Mouse (Mus musculus) heart, adult 18-20 months (tissue): ENCODE data around the gene Bak1. TPM values are rescaled to one million over a fixed set of nuclear protein-coding genes. Genes with fewer than 3 reads are reported as not detected.
A peak's percentile ranks its signal among the peaks of the same experiment; 100 is the strongest.

Experiments used
- DNase-seq, 2 experiments: peaks; one replicate each; pipeline ENCODE4 v3.0.0; 2021 to 2022; ENCODE audit warnings: mixed read lengths in 1 of 2
- long read RNA-seq, 2 experiments: library from polyadenylated mRNA; stranded (forward); transcript quantifications; one replicate each; pipeline ENCODE4 v2.0.0; 2021
- total RNA-seq, 2 experiments: library from RNA; stranded (reverse); gene quantifications; 2 replicates each; pipeline ENCODE4 v1.2.3; 2021

The Bak1 gene
- total RNA-seq: 10 to 100 TPM; 14.9 to 16.4 TPM
- long read RNA-seq, experiment 1, partial matches to known transcripts: 0 of 9 reads
- long read RNA-seq, experiment 1, other reads (novel, unspliced or antisense): 9 of 9 reads
- long read RNA-seq, experiment 2, partial matches to known transcripts: 0 of 2 reads
- long read RNA-seq, experiment 2, other reads (novel, unspliced or antisense): 2 of 2 reads

DNA sequence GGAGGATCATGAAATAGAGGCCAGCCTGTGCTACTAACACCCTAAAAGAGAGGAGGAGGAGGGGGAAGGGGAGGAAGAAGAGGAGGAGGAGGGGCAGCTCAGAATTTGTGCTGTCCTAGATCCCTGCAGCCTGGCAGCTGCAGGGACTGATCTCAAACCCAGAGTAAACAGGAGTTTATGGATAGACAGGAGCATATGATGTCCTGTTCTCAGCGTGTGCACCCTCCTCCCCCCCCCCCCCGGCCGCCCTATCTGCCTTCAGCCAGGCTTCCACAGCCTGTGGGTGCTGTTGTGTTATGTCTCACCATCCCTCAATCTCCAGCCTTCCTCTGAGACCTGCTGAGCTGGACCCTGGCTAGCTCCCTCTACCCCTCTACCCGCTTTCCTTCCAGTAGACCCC, at the start of gene Bak1:
Bak1 (minus strand) TSS at position 101 of the 400 bp plus-strand sequence.
- DNase-seq: no peak

- DNase-seq: no peak
These were observed 49.7 kb upstream of the Bak1 start for GRCm38 (mm10) chr17:27078499-27078898.

GRCm38 (mm10) chr17:27077920-27078319, 49.1 kb upstream of the Bak1 start:
- DNase-seq: no peak

GRCm38 (mm10) chr17:27077133-27077532, 48.3 kb upstream of the Bak1 start:
- no peak for DNase-seq

DNA sequence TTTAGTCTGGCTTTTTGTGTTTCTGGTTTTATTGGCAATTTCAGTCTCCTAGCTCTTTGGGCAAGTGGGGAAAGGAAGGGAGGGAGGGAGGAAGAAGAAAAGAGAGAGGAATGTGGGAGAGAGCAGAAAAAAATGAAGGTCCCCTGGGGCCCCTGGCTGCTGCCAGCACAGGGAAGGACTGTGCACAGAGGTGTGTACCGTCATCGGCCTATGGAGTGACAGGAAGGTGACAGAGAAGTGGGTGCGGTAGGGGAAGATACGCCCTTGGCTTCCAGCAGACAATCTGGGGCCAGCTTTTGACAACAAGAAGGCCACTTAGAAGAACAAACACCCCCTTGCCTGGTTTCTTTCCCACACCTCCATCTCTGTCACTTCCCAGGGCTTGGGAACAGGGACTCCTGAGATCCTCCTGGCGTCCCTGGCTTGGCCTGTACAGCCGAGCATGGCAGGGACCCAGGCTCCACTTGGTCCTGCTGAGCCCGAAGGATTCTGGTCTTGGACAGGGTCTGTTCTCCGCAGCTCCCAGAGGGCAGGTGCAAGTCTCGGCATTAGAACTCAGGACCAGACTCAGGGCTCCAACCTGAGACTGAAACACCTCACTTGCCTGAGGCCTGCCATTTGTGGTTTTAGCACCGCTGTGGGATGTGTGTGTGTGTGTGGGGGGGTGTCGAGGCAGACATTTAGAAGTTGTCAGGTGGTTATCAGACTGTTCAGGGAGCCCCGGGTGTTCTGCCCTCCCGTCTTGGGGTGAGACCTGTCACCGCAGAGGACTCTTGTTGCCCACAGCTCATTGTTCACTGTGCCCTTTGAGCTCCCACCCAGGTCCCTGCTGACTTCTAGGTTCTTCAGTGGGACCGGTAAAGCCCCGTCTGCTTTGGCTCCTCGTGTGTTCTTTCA, 46.3 kb upstream of the Bak1 start:
- peak in 1 of 2 experiments; percentile 50 for DNase-seq

DNA sequence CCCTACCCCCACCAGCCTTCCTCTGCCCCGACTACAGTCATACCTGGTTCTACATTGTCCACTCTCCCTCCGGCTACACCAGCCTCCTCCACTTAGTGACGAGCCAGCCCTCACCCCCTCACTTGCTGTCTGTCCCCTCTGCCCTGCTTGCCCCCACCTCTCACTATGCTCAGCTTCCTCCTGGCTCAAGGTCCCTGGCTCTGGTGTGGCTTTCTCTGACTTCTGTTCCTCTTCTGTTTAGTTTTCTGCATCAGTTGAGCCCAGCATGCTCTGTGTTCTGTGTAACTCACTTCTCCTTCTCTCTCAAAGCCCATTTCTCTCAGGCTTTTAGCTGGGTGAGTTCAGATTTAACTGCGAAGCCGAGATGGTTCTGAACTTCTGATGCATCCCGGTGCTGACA, 45.4 kb upstream of the Bak1 start:
- no peak for DNase-seq

DNA sequence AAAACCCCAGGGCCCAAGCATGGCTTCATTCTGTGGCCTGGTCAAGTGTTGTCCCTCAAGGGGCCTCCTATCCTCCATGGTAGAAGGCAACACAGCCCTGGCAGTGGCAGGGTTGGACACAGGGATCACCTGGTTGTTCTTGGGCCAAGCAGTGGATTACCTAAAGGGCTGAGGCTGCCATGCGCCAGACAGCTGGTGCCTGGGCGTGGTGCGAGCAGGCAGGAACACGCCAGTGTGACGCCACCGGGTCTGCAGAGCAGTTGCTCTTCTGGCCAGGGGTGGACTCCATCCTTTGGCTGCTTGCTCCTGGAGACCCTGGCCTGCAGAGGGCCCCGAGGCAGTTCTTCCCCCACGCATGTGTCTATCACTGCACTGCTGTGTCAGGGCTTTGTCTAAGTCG, 45.0 kb upstream of the Bak1 start:
- no peak for DNase-seq

- no peak for DNase-seq
These were observed 44.3 kb upstream of the Bak1 start for GRCm38 (mm10) chr17:27073126-27073525.

- DNase-seq: no peak
These were observed 43.6 kb upstream of the Bak1 start for GRCm38 (mm10) chr17:27072363-27072762.

DNA sequence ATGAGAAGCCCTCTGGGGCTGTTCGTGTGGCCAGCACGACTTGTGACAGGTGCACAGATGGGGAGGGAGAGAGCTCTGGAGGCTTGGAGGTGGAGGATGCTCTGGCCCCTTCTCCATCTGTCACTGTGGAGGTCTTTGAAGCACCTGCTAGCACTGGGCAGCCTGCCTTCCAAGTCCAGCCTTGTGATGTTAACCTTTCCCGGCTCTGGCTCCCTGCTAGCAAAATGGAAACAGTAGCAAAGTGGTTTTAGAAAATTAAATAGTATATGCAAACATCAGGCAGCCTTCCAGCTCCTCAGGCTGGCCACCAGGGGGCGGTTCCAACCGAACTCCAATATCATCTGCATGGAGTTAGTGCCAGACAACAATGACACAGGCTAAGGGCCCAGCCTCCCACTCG, 42.8 kb upstream of the Bak1 start:
- peak in 1 of 2 experiments; percentile 42 for DNase-seq

- DNase-seq: no peak
These were observed 42.1 kb upstream of the Bak1 start for GRCm38 (mm10) chr17:27070913-27071312.

- DNase-seq: no peak
These were observed 40.3 kb upstream of the Bak1 start for GRCm38 (mm10) chr17:27069071-27069470.

DNA sequence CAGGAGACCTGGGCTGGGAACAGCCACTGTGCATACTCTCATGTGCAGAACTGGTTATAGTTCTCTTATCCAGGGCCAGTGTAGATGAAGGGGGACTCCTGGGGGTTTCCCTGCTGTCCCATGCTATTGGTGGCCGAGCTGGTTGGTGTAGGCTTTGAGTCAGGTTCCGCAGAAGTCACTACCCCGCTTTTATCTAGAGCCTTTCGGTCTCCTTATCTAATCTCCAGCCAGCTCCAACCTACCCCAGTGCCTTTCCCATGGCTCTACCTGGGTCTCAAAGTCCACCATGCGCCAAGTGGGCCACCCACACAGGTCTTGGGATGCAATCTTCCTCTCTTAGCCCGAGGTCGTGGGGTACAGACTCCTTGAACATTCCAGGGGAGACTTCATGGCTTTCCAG, 37.3 kb upstream of the Bak1 start:
- DNase-seq: no peak

DNA sequence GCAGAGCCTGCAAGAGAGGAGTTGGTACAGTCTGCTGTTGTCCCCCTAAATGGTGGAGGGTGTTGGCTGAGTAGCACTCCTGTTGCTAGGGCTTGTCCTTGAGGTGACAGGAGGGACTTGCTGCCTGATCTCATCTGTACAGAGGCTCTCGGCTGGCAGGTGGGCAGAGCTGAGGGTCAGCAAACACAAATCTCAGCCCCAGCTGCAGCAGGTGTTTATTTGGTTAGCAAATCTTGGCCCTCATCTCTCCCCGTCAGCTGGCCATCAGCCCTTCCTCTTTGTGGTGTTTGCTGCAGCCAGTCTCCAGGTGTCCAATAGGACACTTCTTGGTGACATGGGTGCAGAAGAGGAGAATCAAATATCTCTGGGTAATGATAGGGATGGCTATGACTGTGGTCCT, 35.4 kb upstream of the Bak1 start:
- no peak for DNase-seq

GRCm38 (mm10) chr17:27063717-27064116, 34.9 kb upstream of the Bak1 start:
- no peak for DNase-seq

DNA sequence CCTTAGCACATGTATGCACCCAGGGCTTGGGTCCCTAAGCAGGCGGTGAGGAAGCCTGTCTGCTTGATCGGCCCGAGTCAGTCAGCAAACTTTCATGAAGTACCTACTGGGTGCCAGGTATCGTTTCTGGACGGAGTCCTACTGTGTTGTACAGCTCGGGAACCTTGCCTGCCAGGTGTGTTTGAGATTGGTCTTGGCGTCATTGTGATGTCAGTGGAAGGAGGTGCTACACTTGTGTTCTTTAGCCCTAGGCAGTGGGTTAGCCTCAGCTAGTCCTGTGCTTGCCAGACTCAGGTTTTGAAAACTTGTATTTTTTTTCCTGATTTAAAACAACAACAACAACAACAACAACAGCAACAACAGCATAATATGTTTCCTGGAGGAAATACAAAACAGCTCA, 33.9 kb upstream of the Bak1 start:
- no peak for DNase-seq

DNA sequence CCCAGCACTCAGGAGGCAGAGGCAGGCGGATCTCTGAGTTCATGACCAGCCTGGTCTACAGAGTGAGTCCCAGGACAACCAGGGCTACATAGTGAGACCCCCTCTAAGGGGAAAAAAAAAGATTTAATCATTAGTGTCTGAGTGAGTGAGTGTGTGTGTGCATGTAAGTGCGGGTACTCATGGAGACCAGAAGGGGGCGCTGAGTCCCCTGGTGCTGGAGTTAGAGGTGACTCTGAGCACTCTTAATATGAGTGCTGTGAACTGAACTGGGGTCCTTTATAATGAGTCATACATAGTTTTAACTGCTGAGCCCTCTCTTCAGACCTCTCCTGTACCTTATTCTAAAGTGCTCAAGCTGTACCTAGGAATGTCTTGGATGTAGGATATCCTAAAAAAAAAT, 32.9 kb upstream of the Bak1 start:
- no peak for DNase-seq

- no peak for DNase-seq
These were observed 31.9 kb upstream of the Bak1 start for GRCm38 (mm10) chr17:27060698-27061097.

DNA sequence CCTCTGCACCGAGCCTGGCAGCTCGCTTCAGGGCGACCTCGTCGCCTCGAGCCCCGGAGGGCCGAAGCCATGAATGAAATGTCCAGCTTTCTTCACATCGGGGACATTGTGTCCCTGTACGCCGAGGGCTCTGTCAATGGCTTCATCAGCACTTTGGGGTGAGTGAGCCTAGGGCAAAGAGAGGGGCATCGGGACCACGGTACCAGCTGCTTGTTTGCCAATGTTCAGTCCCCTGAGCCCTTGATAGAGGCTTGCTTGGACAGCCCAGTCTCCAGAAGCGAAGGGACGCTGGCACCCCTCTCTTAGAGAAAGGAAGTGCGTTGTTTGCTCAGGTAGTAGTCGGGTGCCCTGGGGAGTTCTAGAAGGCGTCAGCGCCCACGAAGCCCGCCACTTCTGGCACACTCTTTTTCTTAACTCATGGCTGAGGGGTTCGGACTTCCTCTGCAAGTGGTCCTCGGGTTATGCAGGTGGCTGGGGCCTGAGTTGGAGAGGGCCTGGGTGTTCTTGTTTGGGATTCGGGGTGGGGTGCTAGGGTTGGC, 28.8 kb upstream of the Bak1 start:
- no peak for DNase-seq

DNA sequence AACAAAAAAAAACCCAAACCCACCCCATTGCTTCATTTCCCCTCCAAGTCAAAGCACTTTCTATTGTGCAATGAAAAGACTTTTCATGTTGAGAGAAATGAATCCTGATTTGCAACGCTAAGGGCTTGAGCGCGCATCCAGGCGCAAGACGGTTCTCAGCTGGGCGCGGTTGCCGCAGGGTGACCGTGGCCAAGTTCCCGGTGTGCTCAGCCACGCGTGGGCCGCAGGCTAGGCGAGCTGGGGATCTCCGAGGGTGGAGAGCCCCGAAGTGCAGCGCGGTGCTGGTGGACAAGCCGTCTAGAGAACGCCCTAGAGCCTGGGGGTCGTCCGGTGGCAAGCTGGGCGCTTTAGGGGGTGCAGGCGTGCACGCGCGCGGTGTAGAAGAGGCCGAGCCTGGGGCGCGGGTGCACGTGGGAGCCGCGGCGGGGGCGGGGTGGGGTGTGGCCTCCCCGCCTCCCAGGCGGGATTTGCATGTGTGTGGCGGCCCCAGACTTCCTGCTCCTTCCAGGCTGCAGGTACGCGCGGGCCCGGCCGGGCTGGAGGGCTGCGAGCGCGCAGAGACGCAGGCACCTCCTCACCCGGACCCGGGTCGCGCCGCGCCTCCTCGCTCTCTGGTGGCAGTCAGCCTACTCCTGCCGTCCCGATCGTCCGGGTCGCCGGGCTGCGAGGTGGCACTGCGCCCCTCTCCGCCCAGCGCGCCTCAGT, 28.2 kb upstream of the Bak1 start, which contains the start of gene Itpr3:
Itpr3 (plus strand) TSS at position 493 of the 705 bp plus-strand sequence.
- peak; percentile 82 to 88 for DNase-seq

- DNase-seq: peak; percentile 80 to 90
These were observed 27.4 kb upstream of the Bak1 start for GRCm38 (mm10) chr17:27056170-27056569.

DNA sequence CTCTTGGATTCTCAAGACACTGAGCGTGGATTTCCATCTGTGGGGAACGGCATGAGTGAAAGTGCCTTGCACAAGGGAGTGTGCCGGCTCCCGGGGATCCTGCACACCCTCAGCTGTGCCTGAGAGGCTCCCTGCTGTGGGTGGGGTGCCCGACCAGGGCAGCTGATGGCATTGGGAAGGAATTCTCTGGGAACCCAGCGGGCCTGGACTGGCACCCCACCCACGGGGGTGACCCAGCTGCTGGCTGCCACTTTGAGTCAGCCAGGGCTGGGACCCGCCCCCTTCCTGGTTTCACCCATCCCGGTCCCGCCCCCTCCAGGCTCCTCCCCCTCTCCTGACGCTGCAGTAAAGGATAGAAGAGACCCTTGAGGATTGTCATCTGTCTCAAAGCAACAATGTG, 22.7 kb upstream of the Bak1 start:
- DNase-seq: peak; percentile 62 to 68

GRCm38 (mm10) chr17:27050853-27051252, 22.0 kb upstream of the Bak1 start:
- DNase-seq: no peak
